Mouse (Mus musculus) kidney, postnatal 4 days (tissue): ENCODE measurements around the gene Slc37a2.
"Not testable (repeated sequence)": the region's sequence is repeated elsewhere in the genome, so short reads cannot be mapped to it uniquely, and the experiment has no call there.

Experiments
- DNase-seq, 2 experiments: peaks; one replicate each; pipeline ENCODE4 v3.0.0; 2021; ENCODE audit warnings: mixed read lengths in 2 of 2

The Slc37a2 gene

GRCm38 (mm10) chr9:37255149-37255888 is at the start of gene Slc37a2:
Gene Slc37a2 (minus strand): TSS chr9:37255738.
- DNase-seq: peak; percentile 68 to 80

DNA sequence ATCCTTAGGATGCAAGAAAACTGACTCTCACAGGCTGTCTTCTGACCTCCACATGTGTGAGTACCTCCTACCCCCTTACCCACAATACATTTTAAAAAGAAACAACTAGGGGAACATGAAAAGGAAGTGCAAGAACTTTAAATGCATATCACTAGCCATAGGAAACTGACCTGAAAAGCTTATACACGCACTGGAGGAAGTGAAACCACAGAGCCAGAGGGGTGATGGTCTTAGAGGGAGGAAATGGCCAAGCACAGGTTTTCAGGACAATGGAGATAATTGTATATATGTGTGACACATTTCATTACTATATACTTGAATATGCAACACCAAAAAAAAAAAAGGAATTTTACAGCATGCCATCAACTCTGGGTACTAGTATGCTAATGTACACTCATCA is 46.2 kb upstream of the Slc37a2 start:
- DNase-seq: no peak

DNA sequence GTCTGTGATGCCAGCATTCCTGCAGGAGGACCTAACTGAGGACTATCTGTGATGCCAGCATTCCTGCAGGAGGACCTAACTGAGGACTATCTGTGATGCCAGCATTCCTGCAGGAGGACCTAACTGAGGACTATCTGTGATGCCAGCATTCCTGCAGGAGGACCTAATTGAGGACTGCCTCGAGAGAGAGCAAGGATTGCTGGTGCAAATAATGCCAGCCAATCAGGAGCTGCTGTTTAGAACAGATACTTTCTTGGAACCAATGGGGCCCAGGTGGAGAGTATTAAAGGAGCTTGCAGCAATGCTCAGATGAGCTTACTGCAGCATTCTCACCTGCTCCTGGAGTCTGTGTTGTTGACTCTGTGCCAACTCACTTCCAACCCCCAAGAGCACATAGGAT is 45.0 kb upstream of the Slc37a2 start:
- DNase-seq: not testable (repeated sequence)

DNA sequence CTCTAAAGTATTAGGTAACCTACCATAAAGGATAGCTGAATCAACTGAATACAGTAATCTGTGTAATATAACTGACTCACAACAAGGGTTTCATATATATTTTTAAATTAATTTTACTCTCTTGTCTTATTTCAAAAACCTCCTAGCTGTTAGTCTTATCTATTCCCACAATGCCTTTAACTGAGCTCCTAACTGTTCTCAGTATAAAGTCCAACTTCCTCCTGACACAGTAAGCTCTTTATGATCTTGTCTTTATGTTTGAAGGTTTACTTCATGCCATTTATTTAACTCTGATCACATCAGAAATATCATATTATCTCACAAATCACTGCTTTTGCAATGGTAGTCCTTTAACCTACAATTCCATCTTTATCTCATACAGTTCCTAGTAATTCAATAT is 40.0 kb upstream of the Slc37a2 start:
- DNase-seq: no peak

- no peak for DNase-seq
Measured at GRCm38 (mm10) chr9:37266622-37267021, 11.1 kb upstream of the Slc37a2 start.

GRCm38 (mm10) chr9:37255889-37256225 is 319 bp upstream of the Slc37a2 start:
- DNase-seq: peak; percentile 77 to 83

- no peak for DNase-seq
Measured at GRCm38 (mm10) chr9:37254531-37255110, 917 bp downstream of the Slc37a2 start.

DNA sequence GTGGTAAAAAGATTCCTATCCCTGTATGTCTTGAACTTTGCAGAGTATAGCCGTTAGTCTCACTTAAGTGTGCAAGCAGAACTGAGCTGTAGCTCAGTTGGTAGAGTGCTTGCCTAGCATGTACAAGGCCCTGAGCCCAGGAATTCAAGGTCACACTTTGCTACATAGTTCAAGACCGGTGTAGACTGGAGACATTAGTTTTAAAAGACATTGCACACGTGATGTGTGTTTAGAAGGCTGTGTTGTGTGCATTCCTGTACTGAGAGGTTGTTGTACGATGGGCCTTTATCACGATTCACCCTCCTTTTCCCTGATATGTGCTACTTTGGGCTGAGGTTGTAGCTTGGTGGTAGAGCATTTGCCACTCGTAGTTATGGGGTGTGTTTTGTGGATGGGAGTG is 4.9 kb downstream of the Slc37a2 start:
- no peak for DNase-seq

GRCm38 (mm10) chr9:37249976-37250375 is 5.6 kb downstream of the Slc37a2 start:
- DNase-seq: no peak

DNA sequence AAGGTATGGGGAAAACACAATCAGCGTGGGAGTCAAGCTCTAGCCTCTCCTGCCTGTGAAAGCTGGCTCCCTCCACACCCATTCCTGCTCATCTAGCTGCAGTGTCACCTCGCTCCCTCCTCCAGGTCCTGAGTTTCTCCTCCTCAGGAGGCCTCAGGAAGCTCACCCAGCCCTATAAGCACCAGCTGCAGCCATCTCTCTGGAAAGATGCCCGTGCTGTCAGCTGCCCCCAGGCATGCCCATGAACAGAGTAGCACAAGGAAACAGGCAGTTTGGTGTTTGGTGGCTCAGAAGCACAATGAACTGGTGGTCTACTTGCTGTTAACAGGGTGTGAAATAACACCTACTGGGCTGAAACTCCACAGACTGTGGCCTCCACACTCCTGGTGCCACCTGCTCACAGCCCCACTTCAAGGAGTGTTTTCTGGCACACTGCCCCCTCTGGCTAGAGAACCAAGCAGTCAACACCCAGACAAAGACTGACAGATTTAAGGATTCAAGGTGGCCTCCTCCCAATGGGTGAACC is 7.1 kb downstream of the Slc37a2 start:
- peak; percentile 16 to 42 for DNase-seq

DNA sequence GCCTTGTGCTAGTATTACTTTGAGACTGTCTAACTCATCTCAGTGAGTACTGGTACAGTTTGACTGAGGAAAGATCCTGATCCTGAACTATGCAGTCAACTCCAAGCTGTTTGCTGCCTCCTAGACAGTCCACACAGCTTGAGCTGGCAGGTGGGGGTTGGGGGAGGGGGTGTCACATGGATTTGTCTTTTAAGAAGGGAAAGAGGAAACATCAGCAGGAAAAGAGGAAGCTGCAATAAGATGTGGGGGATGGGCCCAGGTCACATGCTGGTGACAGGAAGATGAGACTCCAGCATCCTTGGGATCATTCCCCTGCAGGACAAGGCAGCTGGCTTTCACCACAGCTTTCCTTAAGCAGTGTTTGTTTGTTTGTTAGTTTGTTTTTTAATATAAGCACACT is 8.1 kb downstream of the Slc37a2 start:
- peak; percentile 47 to 61 for DNase-seq

GRCm38 (mm10) chr9:37245810-37246209 is 9.7 kb downstream of the Slc37a2 start:
- DNase-seq: no peak

GRCm38 (mm10) chr9:37245404-37245803 is 10.1 kb downstream of the Slc37a2 start:
- no peak for DNase-seq

GRCm38 (mm10) chr9:37244600-37244999 is 10.9 kb downstream of the Slc37a2 start:
- no peak for DNase-seq

DNA sequence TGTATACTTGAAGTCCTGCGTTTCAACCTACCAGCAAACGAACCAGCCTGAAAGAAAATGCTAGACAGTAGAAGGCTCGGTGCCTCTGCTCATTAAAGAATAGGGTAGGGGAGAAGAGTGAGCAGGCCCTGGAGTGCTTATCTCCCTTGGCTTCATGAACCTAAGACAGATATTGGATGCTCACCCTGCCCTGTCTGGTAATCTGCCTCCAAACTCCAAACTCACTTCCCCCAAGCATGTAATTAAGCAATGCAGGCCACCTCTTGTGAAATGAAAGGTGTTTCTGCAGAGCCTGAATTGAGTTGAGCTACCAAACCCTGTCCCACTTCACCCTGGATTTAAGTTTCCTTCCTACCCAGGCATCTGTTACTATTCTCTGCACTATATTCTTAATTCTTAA is 12.8 kb downstream of the Slc37a2 start:
- DNase-seq: no peak

GRCm38 (mm10) chr9:37235951-37236737 is 19.4 kb downstream of the Slc37a2 start:
- DNase-seq: peak; percentile 21 to 35

DNA sequence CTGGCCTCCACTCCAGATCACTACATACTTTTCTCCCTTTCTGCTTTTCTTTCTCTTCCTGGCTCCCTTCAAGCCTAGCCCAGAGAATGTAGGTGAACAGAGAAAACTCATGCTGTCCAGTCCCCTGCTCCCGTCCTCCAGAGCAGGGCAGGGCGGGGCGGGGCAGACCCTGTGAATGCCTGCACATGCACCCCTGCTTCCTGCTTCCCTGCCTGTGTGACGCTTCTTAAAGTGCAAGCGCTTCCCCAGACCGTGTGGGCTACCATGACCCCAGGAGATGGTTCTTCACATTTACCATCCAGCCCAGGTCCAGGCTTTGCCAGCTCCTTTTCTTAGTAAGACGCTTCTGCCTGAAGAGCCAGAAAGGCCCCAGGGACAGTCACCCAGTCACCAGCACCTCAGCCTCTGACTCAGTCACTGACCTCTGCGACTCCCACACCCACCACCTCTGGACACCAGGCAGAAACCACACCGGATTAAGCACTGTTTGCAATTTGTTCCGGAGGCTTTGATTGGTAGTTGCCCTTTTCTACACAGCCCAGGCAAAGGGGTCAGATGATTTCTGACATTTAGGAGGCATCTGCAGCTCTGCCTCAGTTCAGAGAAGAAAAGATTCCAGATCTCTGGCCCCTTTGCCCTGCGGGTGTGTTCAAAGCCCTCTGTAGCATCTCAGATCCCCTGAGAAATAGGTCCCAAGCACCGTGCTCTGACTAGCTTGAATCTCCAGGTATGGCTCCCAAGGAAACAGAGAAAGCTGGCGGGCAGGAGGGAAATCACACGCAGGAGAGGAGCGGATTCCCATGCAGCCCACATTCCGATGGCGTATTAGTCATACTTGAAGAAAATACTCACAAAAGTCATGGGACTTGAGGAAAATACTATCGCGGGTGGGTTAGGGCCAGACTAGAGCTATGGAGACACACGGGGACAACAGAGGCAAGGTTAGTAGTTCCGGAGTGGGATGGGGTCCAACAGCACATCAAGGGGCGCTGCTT is 23.0 kb downstream of the Slc37a2 start:
- DNase-seq: no peak

DNA sequence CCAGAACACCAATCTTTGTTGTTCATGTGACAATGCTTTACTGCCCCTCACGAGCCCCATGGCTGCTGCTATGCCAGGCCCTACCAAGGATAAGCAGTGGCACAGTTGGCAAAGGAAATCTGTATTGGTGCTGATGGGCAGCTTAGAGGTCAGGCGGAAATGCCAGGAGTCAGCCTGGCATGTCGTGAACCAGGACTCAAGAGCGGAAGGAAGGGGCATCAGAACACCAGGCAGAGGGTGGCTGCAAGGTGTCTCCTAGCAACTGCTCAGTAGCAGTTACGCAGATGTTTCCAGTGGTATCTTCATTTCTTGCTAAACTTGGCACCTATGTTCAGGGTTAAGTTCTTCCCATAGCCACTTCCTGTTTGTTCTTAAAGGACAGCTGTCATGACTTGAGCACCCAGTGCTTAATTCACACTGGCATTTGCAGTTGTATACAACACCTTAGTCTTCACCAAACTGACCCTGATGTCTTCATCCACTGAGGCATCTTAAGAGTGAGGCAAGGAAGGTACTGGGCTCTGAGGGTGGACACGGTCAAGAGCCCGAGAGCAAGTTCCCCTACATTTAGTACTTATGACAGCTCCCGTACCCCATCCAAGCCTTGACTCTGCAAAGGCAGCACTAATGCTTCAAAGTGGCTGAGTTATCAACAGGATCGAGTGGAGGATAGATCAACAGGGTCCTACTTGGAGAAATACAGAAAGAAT is 24.9 kb downstream of the Slc37a2 start:
- no peak for DNase-seq

GRCm38 (mm10) chr9:37229880-37230325 is 25.6 kb downstream of the Slc37a2 start:
- DNase-seq: peak; percentile 59 to 70

- no peak for DNase-seq
Measured at GRCm38 (mm10) chr9:37225581-37225980, 30.0 kb downstream of the Slc37a2 start.

DNA sequence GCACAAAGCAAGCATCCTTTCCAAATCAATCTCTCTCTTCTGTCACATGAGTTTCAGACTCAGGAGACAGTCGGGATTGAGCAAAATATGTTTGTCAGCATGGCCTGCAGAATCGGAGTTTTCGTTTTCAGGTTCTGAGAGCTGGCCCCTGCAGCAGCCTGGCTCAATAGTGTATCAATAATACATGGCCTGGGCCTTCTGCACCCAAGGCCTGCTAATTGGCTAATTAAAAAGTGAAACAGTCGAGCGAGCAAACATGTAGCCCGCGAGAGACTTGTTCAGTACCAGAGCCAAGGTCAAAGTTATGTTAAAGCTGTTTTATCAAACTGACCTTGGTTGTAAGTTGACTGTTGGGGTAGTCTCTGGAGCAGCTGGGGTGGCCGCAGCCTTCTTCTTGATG is 34.8 kb downstream of the Slc37a2 start:
- no peak for DNase-seq
